Mouse (Mus musculus) hindbrain, embryonic 11.5 days (tissue): ENCODE measurements around the gene Cox19. TPM values are rescaled to one million over a fixed set of nuclear protein-coding genes. Genes with fewer than 3 reads are reported as not detected.
"Not testable (repeated sequence)": the region's sequence is repeated elsewhere in the genome, so short reads cannot be mapped to it uniquely, and the experiment has no call there.

Source experiments
- ATAC-seq: fragments of 200-750 bp; cut with Nextera tagmentation; 2 replicates; pipeline ENCODE4 v1.8.0; 2017; ENCODE audit warnings: mild to moderate bottlenecking, moderate TSS enrichment, moderate library complexity; ENCODE audit not compliant: low FRiP score
- DNase-seq: peaks from one replicate; pipeline ENCODE4 v3.0.0-alpha.2; 2015; ENCODE audit warnings: low spot score
- H3K27ac ChIP-seq: fragments of 300-500 bp; sonication (generic); 2 replicates; pipeline ENCODE4 v1.5.1; 2014; ENCODE audit warnings: mild to moderate bottlenecking, low read depth, low read length
- H3K27me3 ChIP-seq: fragments of 300-500 bp; sonication (generic); 2 replicates; pipeline ENCODE4 v1.6.1; 2014; ENCODE audit warnings: mild to moderate bottlenecking, low read length, moderate library complexity, mixed read lengths; ENCODE audit not compliant: control insufficient read depth, insufficient read depth
- H3K36me3 ChIP-seq: fragments of 300-500 bp; sonication (generic); 2 replicates; pipeline ENCODE4 v1.6.1; 2014; ENCODE audit warnings: mild to moderate bottlenecking, low read length, moderate library complexity, mixed read lengths; ENCODE audit not compliant: control insufficient read depth, insufficient read depth
- H3K4me1 ChIP-seq: fragments of 300-500 bp; sonication (generic); replicated peaks from 2 replicates; pipeline ENCODE4 v1.6.1; 2014; ENCODE audit warnings: low read length, mixed read lengths; ENCODE audit not compliant: control insufficient read depth, insufficient read depth
- H3K4me2 ChIP-seq: fragments of 300-500 bp; sonication (generic); replicated peaks from 2 replicates; pipeline ENCODE4 v1.6.1; 2014; ENCODE audit warnings: mild to moderate bottlenecking, low read depth, low read length
- H3K4me3 ChIP-seq: fragments of 300-500 bp; sonication (generic); 2 replicates; pipeline ENCODE4 v1.5.1; 2014; ENCODE audit warnings: low read depth, low read length
- H3K9ac ChIP-seq: fragments of 300-500 bp; sonication (generic); 2 replicates; pipeline ENCODE4 v1.6.1; 2014; ENCODE audit warnings: low read depth, low read length
- H3K9me3 ChIP-seq: fragments of 300-500 bp; sonication (generic); 2 replicates; pipeline ENCODE4 v1.6.1; 2016; ENCODE audit warnings: low read length; ENCODE audit not compliant: control insufficient read depth
- WGBS: fragments of 180-500 bp; shearing (Covaris S2); extraction: QIAGEN DNeasy Blood & Tissue Kit; methylation state at CpG from one replicate; pipeline ENCODE4 v1.1.7; 2014; 5-methylcytosine and 5-hydroxymethylcytosine counted together
- polyA plus RNA-seq: library from polyadenylated mRNA; unstranded; fragments of >200 nt; fragmentation: Nextera tagmentation; extraction: Ambion mirVana; gene quantifications from 2 replicates; pipeline ENCODE4 v1.2.1, GENCODE M21; 2014

Cox19 gene
- polyA plus RNA-seq, 1 experiment from 2014 or later = 127 TPM

GRCm38 (mm10) chr5:139392219-139393196 lies 41.3 kb upstream of the Cox19 start:
- DNase-seq = no peak
- H3K27ac ChIP-seq = no peak overlapping the region
- H3K4me1 ChIP-seq = 0 out of 2 replicates have a peak, but pooled peaks cover 3% of the 10 kb centered on the region
- no peak for ATAC-seq
- H3K9me3 ChIP-seq = no peaks in the 10 kb centered on the region
- H3K27me3 ChIP-seq = no peaks in the 10 kb centered on the region; the same call in 1 of the 2 replicates
- H3K9ac ChIP-seq = no peak overlapping the region
- WGBS = 94% methylated on average over 37 of the region's 37 CpGs
- H3K4me2 ChIP-seq = no peak overlapping the region
- no peak overlapping the region for H3K4me3 ChIP-seq
- H3K36me3 ChIP-seq = no peaks in the 10 kb centered on the region

GRCm38 (mm10) chr5:139391309-139391990 lies 40.2 kb upstream of the Cox19 start:
- Histone ChIP-seq H3K4me2 (no peak overlapping the region), H3K4me3 (no peak overlapping the region), H3K4me1 (0 out of 2 replicates have a peak, but pooled peaks cover 3% of the 10 kb centered on the region), H3K9ac (no peak overlapping the region), H3K27me3 (no peaks in the 10 kb centered on the region; the same call in 1 of the 2 replicates), H3K27ac (no peak overlapping the region), H3K9me3 (no peaks in the 10 kb centered on the region), H3K36me3 (no peaks in the 10 kb centered on the region)
- DNase-seq (no peak), ATAC-seq (no peak)
- WGBS = 82% methylated on average over 11 of the region's 11 CpGs

GRCm38 (mm10) chr5:139390324-139391119 lies 39.3 kb upstream of the Cox19 start:
- not testable (repeated sequence) for H3K9me3 ChIP-seq, H3K27me3 ChIP-seq, H3K4me1 ChIP-seq, H3K27ac ChIP-seq, H3K36me3 ChIP-seq, ATAC-seq, H3K4me3 ChIP-seq, DNase-seq, H3K9ac ChIP-seq, H3K4me2 ChIP-seq
- WGBS = 81% methylated on average over 5 of the region's 5 CpGs

- DNase-seq (no peak), ATAC-seq (no peak)
- no peak overlapping the region for H3K4me3 ChIP-seq
- no peak overlapping the region; the same call in 1 of the 2 replicates for H3K9ac ChIP-seq
- H3K27me3 ChIP-seq = no peaks in the 10 kb centered on the region; the same call in 1 of the 2 replicates
- no peaks in the 10 kb centered on the region for H3K9me3 ChIP-seq
- H3K4me2 ChIP-seq = no peak overlapping the region
- H3K27ac ChIP-seq = peak overlapping the region; percentile 30; the same call in 1 of the 2 replicates
- H3K36me3 ChIP-seq = no peaks in the 10 kb centered on the region
- 0 out of 2 replicates have a peak, but pooled peaks cover 3% of the 10 kb centered on the region for H3K4me1 ChIP-seq
- 46% methylated on average over 6 of the region's 6 CpGs for WGBS
Measured at GRCm38 (mm10) chr5:139389676-139390061, 38.5 kb upstream of the Cox19 start.

GRCm38 (mm10) chr5:139388694-139389675 lies 37.8 kb upstream of the Cox19 start:
- Histone ChIP-seq H3K4me2 (no peak overlapping the region), H3K4me1 (0 out of 2 replicates have a peak, but pooled peaks cover 3% of the 10 kb centered on the region)
- no peak for ATAC-seq

GRCm38 (mm10) chr5:139388195-139388570 lies 37.0 kb upstream of the Cox19 start:
- Histone ChIP-seq H3K36me3 (no peaks in the 10 kb centered on the region), H3K27ac (peak overlapping the region; percentile 17; the same call in 1 of the 2 replicates), H3K9ac (no peak overlapping the region), H3K4me2 (no peak overlapping the region), H3K9me3 (no peaks in the 10 kb centered on the region), H3K4me3 (no peak overlapping the region), H3K4me1 (0 out of 2 replicates have a peak, but pooled peaks cover 3% of the 10 kb centered on the region), H3K27me3 (no peaks in the 10 kb centered on the region; the same call in 1 of the 2 replicates)
- WGBS = 87% methylated on average over 4 of the region's 4 CpGs
- ATAC-seq (no peak), DNase-seq (no peak)

More at GRCm38 (mm10) chr5:139388694-139389675, 37.8 kb upstream of the Cox19 start:
- no peaks in the 10 kb centered on the region; the same call in 1 of the 2 replicates for H3K27me3 ChIP-seq
- no peak overlapping the region for H3K9ac ChIP-seq
- no peaks in the 10 kb centered on the region for H3K9me3 ChIP-seq
- H3K4me3 ChIP-seq = no peak overlapping the region
- H3K27ac ChIP-seq = peak overlapping the region; percentile 30
- WGBS = 70% methylated on average over 17 of the region's 17 CpGs
- DNase-seq = no peak
- no peaks in the 10 kb centered on the region for H3K36me3 ChIP-seq

GRCm38 (mm10) chr5:139387329-139388194 lies 36.3 kb upstream of the Cox19 start:
- no peak overlapping the region for H3K27ac ChIP-seq
- WGBS = 85% methylated on average over 10 of the region's 10 CpGs
- no peaks in the 10 kb centered on the region; the same call in 1 of the 2 replicates for H3K27me3 ChIP-seq
- no peaks in the 10 kb centered on the region for H3K9me3 ChIP-seq
- H3K4me3 ChIP-seq = no peak overlapping the region
- ATAC-seq (no peak), DNase-seq (no peak)
- no peak overlapping the region for H3K9ac ChIP-seq
- no peaks in the 10 kb centered on the region for H3K36me3 ChIP-seq
- H3K4me1 ChIP-seq = 0 out of 2 replicates have a peak, but pooled peaks cover 3% of the 10 kb centered on the region
- no peak overlapping the region for H3K4me2 ChIP-seq
